Mouse (Mus musculus) lung, postnatal 0 days (tissue): ENCODE data around the gene Arl4c.

Experiments used
- CTCF ChIP-seq: IDR thresholded peaks from 2 replicates; pipeline ENCODE4 v1.5.1; 2016; ENCODE audit warnings: antibody characterized with exemption, mild to moderate bottlenecking
- EP300 ChIP-seq: IDR thresholded peaks from 2 replicates; pipeline ENCODE4 v1.6.1; 2016; ENCODE audit warnings: antibody characterized with exemption, mild to moderate bottlenecking, control low read depth

GRCm38 (mm10) chr1:88701870-88702661 is at the start of gene Arl4c:
- TF ChIP-seq CTCF, result peak; percentile 44
- 0 out of 2 replicates have a peak, but pooled peaks have one; percentile 26 for TF ChIP-seq EP300
